Mouse (Mus musculus): ENCODE measurements around the gene Uts2. TPM values are rescaled to one million over a fixed set of nuclear protein-coding genes. Genes with fewer than 3 reads are reported as not detected.
A peak's percentile ranks its signal among the peaks of the same experiment; 100 is the strongest.

Uts2 gene
- total and polyA plus RNA-seq, 2 experiments from 2014 or later: not detected

DNA sequence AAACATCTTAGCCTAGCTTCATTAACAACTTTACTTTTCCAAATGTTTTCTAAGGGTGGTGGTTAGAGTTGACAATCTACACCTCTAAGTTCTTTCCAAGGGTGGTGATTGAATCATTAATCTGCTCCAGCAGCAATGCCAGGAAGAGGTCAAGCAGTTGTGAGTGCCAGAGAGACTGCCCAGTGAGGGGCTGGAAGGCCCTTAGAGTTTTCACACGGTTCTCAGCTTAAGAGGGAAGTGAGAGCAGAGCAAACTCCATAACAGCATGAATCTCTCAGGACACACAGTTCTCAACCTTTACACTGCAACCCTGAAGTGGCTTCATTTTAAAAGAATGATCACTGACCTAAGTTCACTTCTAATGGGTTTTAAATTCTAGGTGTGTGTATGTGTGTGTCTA, 21.8 kb upstream of the Uts2 start:
- Histone ChIP-seq H3K9ac (replicated peaks; ENCODE audit: low read length, poor library complexity, severe bottlenecking) (no peak overlapping the region), H3K36me3 (ENCODE audit: insufficient read depth, low read length) (no peaks in the 10 kb centered on the region), H3K4me2 (ENCODE audit: low read depth, low read length, poor library complexity, severe bottlenecking) (no peak overlapping the region), H3K4me3 (ENCODE audit: low read depth, low read length) (no peak overlapping the region), H3K27ac (ENCODE audit: low read depth, low read length) (no peak overlapping the region), H3K9me3 (ENCODE audit: low read length) (no peaks in the 10 kb centered on the region), H3K4me1 (ENCODE audit: insufficient read depth, low read length) (no peaks in the 10 kb centered on the region), H3K27me3 (ENCODE audit: insufficient read depth, low read length) (no peaks in the 10 kb centered on the region)
- no peak for DNase-seq (ENCODE audit: low spot score)
- TF ChIP-seq CTCF (IDR thresholded peaks at IDR 0.05): no peak
- no peak for ATAC-seq (ENCODE audit: low FRiP score)
- 41% methylated on average over 1 of the region's 1 CpGs for WGBS

DNA sequence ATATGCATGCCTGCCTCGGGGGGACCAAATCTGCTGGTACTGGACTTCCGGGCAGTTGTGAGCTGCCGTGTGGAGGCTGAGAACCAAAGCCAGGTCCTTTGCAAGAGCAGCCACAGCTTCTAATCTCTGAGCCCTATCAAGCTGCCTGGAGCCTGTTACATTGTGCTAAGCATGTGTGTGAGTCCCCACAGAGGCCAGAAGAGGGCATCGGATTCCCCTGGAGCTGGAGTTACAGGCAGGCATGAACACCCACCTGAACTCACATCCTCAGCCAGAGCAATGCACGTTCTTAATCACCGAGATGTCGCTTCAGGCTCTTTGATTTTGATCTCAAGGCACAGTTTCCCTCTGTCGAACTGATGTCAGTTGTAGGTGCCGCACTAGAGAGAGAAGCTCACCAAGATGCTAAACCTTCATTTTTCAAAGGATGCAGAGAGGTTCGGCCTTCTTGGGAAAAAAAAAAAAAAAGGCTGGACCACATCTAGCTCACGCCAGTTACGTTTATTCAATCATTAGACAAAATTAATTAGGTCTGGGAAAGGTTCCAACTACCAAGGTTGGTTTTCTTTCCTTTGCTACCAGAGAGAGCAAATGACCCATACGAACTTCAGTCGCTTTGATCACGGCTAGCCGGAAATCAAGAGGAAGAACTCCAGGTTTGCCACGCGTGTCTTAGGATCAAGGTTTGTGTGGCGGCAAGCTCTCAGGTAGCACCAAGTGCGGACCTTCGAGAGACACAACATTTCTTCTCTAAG, 18.6 kb upstream of the Uts2 start:
- no peak; the same call in 1 of the 2 replicates for TF ChIP-seq CTCF (IDR thresholded peaks at IDR 0.05)
- Histone ChIP-seq H3K9ac (replicated peaks; ENCODE audit: low read length, poor library complexity, severe bottlenecking) (no peak overlapping the region), H3K9me3 (ENCODE audit: low read length) (no peaks in the 10 kb centered on the region), H3K27ac (ENCODE audit: low read depth, low read length) (no peak overlapping the region), H3K36me3 (ENCODE audit: insufficient read depth, low read length) (no peaks in the 10 kb centered on the region), H3K27me3 (ENCODE audit: insufficient read depth, low read length) (no peaks in the 10 kb centered on the region), H3K4me1 (ENCODE audit: insufficient read depth, low read length) (no peaks in the 10 kb centered on the region), H3K4me3 (ENCODE audit: low read depth, low read length) (no peak overlapping the region), H3K4me2 (ENCODE audit: low read depth, low read length, poor library complexity, severe bottlenecking) (no peak overlapping the region)
- ATAC-seq (ENCODE audit: low FRiP score) (no peak), DNase-seq (ENCODE audit: low spot score) (no peak)
- 92% methylated on average over 21 of the region's 21 CpGs for WGBS

DNA sequence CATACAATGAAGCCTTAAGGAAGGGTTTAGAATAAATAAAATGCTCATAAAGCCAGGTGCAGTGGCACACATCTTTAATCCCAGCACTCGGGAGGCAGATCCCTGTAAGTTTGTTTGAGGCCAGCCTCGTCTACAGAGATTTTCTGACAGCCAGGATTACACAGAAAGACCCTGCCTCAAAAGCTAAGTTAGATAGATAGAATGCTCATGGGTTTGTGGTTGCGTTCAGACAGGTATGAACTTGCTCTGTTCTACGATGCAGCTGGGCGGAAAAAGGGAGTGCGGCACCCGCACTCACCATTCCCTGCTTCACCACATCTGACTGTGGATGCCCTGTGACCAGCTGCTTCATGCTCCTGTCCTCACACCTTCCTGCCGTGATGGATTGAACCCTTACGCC, 17.4 kb upstream of the Uts2 start:
- Histone ChIP-seq H3K4me3 (ENCODE audit: low read depth, low read length) (no peak overlapping the region), H3K27me3 (ENCODE audit: insufficient read depth, low read length) (no peaks in the 10 kb centered on the region), H3K9ac (replicated peaks; ENCODE audit: low read length, poor library complexity, severe bottlenecking) (no peak overlapping the region), H3K9me3 (ENCODE audit: low read length) (no peaks in the 10 kb centered on the region), H3K27ac (ENCODE audit: low read depth, low read length) (no peak overlapping the region), H3K36me3 (ENCODE audit: insufficient read depth, low read length) (no peaks in the 10 kb centered on the region), H3K4me2 (ENCODE audit: low read depth, low read length, poor library complexity, severe bottlenecking) (no peak overlapping the region), H3K4me1 (ENCODE audit: insufficient read depth, low read length) (no peaks in the 10 kb centered on the region)
- no peak for TF ChIP-seq CTCF (IDR thresholded peaks at IDR 0.05)
- no peak for DNase-seq (ENCODE audit: low spot score)
- 81% methylated on average over 9 of the region's 9 CpGs for WGBS
- no peak for ATAC-seq (ENCODE audit: low FRiP score)

DNA sequence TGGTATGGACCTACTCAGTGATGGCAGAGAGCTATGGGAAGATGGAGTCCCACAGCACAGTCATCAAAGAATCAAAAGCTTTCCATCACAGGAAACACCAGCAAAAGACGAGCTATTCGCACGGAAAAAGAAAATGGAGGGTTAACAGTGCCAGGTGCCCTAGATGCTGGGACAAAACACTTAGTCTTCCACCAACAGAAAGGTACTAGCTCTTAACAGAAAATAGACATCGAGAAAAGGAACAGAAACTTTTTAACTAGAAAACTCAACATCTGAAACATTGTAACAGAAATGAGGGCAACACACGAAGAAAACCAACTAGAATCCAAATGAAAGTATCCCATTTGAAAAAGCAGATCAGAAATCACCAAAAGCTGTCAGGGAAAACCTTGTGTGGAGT, 16.7 kb upstream of the Uts2 start:
- ATAC-seq (ENCODE audit: low FRiP score) (no peak), DNase-seq (ENCODE audit: low spot score) (no peak)
- Histone ChIP-seq H3K9ac (replicated peaks; ENCODE audit: low read length, poor library complexity, severe bottlenecking) (no peak overlapping the region), H3K4me1 (ENCODE audit: insufficient read depth, low read length) (no peaks in the 10 kb centered on the region), H3K9me3 (ENCODE audit: low read length) (no peaks in the 10 kb centered on the region), H3K4me3 (ENCODE audit: low read depth, low read length) (no peak overlapping the region), H3K27me3 (ENCODE audit: insufficient read depth, low read length) (no peaks in the 10 kb centered on the region), H3K36me3 (ENCODE audit: insufficient read depth, low read length) (no peaks in the 10 kb centered on the region), H3K27ac (ENCODE audit: low read depth, low read length) (no peak overlapping the region), H3K4me2 (ENCODE audit: low read depth, low read length, poor library complexity, severe bottlenecking) (no peak overlapping the region)
- TF ChIP-seq CTCF (IDR thresholded peaks at IDR 0.05): no peak
- 89% methylated on average over 5 of the region's 5 CpGs for WGBS

DNA sequence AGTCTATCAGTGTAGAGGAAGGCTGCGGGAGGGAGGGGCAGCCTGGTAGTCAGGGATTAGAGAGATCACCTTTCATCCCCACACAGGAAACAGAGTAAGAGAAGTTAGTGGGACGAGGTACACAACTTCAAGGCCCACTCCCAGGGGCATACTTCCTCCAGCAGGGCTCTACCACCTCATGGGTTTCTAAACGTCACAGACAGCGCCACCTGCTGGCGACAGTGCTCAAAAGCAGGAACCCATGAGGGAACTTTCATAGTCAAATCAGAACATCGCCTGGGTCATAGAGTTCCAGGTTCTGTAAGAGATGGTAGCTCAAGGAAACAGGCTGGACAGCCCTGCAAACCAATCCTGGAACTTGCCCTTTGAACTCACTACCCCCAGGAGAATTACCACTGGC, 6.7 kb upstream of the Uts2 start:
- TF ChIP-seq CTCF (IDR thresholded peaks at IDR 0.05): peak; percentile 51
- no peak overlapping the region for H3K27ac ChIP-seq (ENCODE audit: low read depth, low read length)
- no peaks in the 10 kb centered on the region for H3K27me3 ChIP-seq (ENCODE audit: insufficient read depth, low read length)
- 45% methylated on average over 6 of the region's 6 CpGs for WGBS
- no peak for DNase-seq (ENCODE audit: low spot score)
- H3K4me2 ChIP-seq (ENCODE audit: low read depth, low read length, poor library complexity, severe bottlenecking): no peak overlapping the region
- no peaks in the 10 kb centered on the region for H3K36me3 ChIP-seq (ENCODE audit: insufficient read depth, low read length)
- ATAC-seq (ENCODE audit: low FRiP score): no peak
- H3K9me3 ChIP-seq (ENCODE audit: low read length): no peaks in the 10 kb centered on the region
- no peaks in the 10 kb centered on the region for H3K4me1 ChIP-seq (ENCODE audit: insufficient read depth, low read length)
- no peak overlapping the region for H3K9ac ChIP-seq (replicated peaks; ENCODE audit: low read length, poor library complexity, severe bottlenecking)
- H3K4me3 ChIP-seq (ENCODE audit: low read depth, low read length): no peak overlapping the region

DNA sequence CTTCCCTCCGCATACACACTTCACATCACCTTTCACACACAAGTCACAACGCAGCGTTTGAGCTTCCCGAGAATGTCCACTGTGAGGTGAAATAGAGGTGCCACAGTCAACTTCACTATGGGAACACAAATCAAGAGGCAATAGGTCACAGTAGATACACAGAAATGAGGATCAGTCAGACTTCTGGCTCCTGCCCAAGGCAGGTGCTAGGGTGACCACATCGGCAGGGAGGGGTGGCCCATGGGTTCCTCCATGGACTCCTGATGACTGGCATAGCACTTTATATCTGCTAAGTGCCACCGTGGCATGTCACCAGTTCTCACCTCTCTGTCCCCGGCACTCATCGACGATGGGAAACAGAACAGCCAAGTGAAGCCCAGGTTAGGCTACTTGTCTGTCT, 1.7 kb downstream of the Uts2 start:
- no peak overlapping the region for H3K4me2 ChIP-seq (ENCODE audit: low read depth, low read length, poor library complexity, severe bottlenecking)
- H3K27me3 ChIP-seq (ENCODE audit: insufficient read depth, low read length): no peaks in the 10 kb centered on the region
- H3K4me1 ChIP-seq (ENCODE audit: insufficient read depth, low read length): no peaks in the 10 kb centered on the region
- DNase-seq (ENCODE audit: low spot score) (no peak), ATAC-seq (ENCODE audit: low FRiP score) (no peak)
- TF ChIP-seq CTCF (IDR thresholded peaks at IDR 0.05): no peak
- no peak overlapping the region for H3K9ac ChIP-seq (replicated peaks; ENCODE audit: low read length, poor library complexity, severe bottlenecking)
- H3K9me3 ChIP-seq (ENCODE audit: low read length): no peaks in the 10 kb centered on the region
- no peak overlapping the region for H3K4me3 ChIP-seq (ENCODE audit: low read depth, low read length)
- H3K27ac ChIP-seq (ENCODE audit: low read depth, low read length): no peak overlapping the region
- WGBS: 97% methylated on average over 9 of the region's 9 CpGs
- H3K36me3 ChIP-seq (ENCODE audit: insufficient read depth, low read length): no peaks in the 10 kb centered on the region

Measured in midbrain, postnatal 0 days (tissue).